Mouse (Mus musculus) liver, embryonic 12.5 days (tissue): ENCODE data around the gene Zmym4. TPM values are rescaled to one million over a fixed set of nuclear protein-coding genes. Genes with fewer than 3 reads are reported as not detected.
"Not testable (repeated sequence)": the region's sequence is repeated elsewhere in the genome, so short reads cannot be mapped to it uniquely, and the experiment has no call there.

ENCODE experiments used
- ATAC-seq: fragments of 200-750 bp; cut with Nextera tagmentation; 2 replicates; pipeline ENCODE4 v1.8.0; 2017; ENCODE audit warnings: moderate number of reproducible peaks, mild to moderate bottlenecking, moderate library complexity
- H3K27ac ChIP-seq: fragments of 300-500 bp; sonication (generic); 2 replicates; pipeline ENCODE4 v1.5.1; 2016; ENCODE audit warnings: mild to moderate bottlenecking
- H3K27me3 ChIP-seq: fragments of 300-500 bp; sonication (generic); replicated peaks from 2 replicates; pipeline ENCODE4 v1.6.1; 2016; ENCODE audit warnings: mild to moderate bottlenecking, moderate library complexity
- H3K36me3 ChIP-seq: fragments of 300-500 bp; sonication (generic); 2 replicates; pipeline ENCODE4 v1.6.1; 2016; ENCODE audit warnings: mild to moderate bottlenecking, moderate library complexity
- H3K4me1 ChIP-seq: fragments of 300-500 bp; sonication (generic); 2 replicates; pipeline ENCODE4 v1.6.1; 2016
- H3K4me2 ChIP-seq: fragments of 300-500 bp; sonication (generic); 2 replicates; pipeline ENCODE4 v1.6.1; 2016; ENCODE audit warnings: mild to moderate bottlenecking, moderate library complexity
- H3K4me3 ChIP-seq: fragments of 300-500 bp; sonication (generic); 2 replicates; pipeline ENCODE4 v1.5.1; 2016; ENCODE audit warnings: mild to moderate bottlenecking, moderate library complexity
- H3K9ac ChIP-seq: fragments of 300-500 bp; sonication (generic); 2 replicates; pipeline ENCODE4 v1.6.1; 2016; ENCODE audit warnings: mild to moderate bottlenecking, moderate library complexity
- H3K9me3 ChIP-seq: fragments of 300-500 bp; sonication (generic); replicated peaks from 2 replicates; pipeline ENCODE4 v1.6.1; 2016; ENCODE audit warnings: mild to moderate bottlenecking, moderate library complexity
- WGBS: fragments of 180-500 bp; shearing (Covaris S2); methylation state at CpG from one replicate; pipeline ENCODE4 v1.1.7; 2016; ENCODE audit not compliant: insufficient replicate concordance; 5-methylcytosine and 5-hydroxymethylcytosine counted together
- polyA plus RNA-seq: library from polyadenylated mRNA; unstranded; fragments of >200 nt; fragmentation: Nextera tagmentation; extraction: Ambion mirVana; gene quantifications from 2 replicates; pipeline ENCODE4 v1.2.1, GENCODE M21; 2016

Gene Zmym4
- polyA plus RNA-seq, 1 experiment from 2014 or later, result 8.1 TPM

- not testable (repeated sequence) for H3K4me3 ChIP-seq, H3K36me3 ChIP-seq, H3K4me1 ChIP-seq, H3K27ac ChIP-seq, ATAC-seq, H3K9me3 ChIP-seq, H3K9ac ChIP-seq, H3K4me2 ChIP-seq, H3K27me3 ChIP-seq
- WGBS, result 72% methylated on average over 12 of the region's 13 CpGs
Measured at GRCm38 (mm10) chr4:126983736-126984525, 16.0 kb upstream of the Zmym4 start.

GRCm38 (mm10) chr4:126983321-126983720 lies 15.4 kb upstream of the Zmym4 start:
- Histone ChIP-seq H3K9ac (no peak overlapping the region), H3K4me1 (no peaks in the 10 kb centered on the region), H3K27ac (no peak overlapping the region), H3K4me3 (no peak overlapping the region), H3K9me3 (no peaks in the 10 kb centered on the region), H3K27me3 (no peaks in the 10 kb centered on the region), H3K36me3 (no peaks in the 10 kb centered on the region), H3K4me2 (no peak overlapping the region)
- no peak for ATAC-seq
- 63% methylated on average over 3 of the region's 3 CpGs for WGBS

- no peak overlapping the region for H3K27ac ChIP-seq
- no peak overlapping the region for H3K4me2 ChIP-seq
- no peaks in the 10 kb centered on the region for H3K36me3 ChIP-seq
- no peak overlapping the region for H3K9ac ChIP-seq
- H3K27me3 ChIP-seq, result no peaks in the 10 kb centered on the region
- WGBS, result 61% methylated on average over 3 of the region's 3 CpGs
- no peaks in the 10 kb centered on the region for H3K9me3 ChIP-seq
- no peaks in the 10 kb centered on the region for H3K4me1 ChIP-seq
- ATAC-seq, result no peak
- no peak overlapping the region for H3K4me3 ChIP-seq
Measured at GRCm38 (mm10) chr4:126978706-126979105, 10.8 kb upstream of the Zmym4 start.

GRCm38 (mm10) chr4:126977467-126977866 lies 9.5 kb upstream of the Zmym4 start:
- H3K27me3 ChIP-seq, result 0 out of 2 replicates have a peak, but pooled peaks cover 4% of the 10 kb centered on the region
- H3K4me2 ChIP-seq, result no peak overlapping the region
- H3K4me1 ChIP-seq, result no peaks in the 10 kb centered on the region
- no peak overlapping the region for H3K9ac ChIP-seq
- no peak for ATAC-seq
- H3K4me3 ChIP-seq, result no peak overlapping the region
- no peak overlapping the region for H3K27ac ChIP-seq
- no peaks in the 10 kb centered on the region for H3K9me3 ChIP-seq
- H3K36me3 ChIP-seq, result no peaks in the 10 kb centered on the region

- Histone ChIP-seq H3K36me3 (no peaks in the 10 kb centered on the region), H3K4me3 (peak overlapping the region; percentile 98), H3K27me3 (0 out of 2 replicates have a peak, but pooled peaks cover 2% of the 10 kb centered on the region), H3K27ac (peak overlapping the region; percentile 91), H3K4me1 (peaks cover 17% of the 10 kb centered on the region), H3K4me2 (peak overlapping the region; percentile 90), H3K9me3 (no peaks in the 10 kb centered on the region), H3K9ac (peak overlapping the region; percentile 98)
- WGBS, result under 1% methylated on average over 24 of the region's 53 CpGs
- ATAC-seq, result peak; percentile 24; the same call in 1 of the 2 replicates
Measured at GRCm38 (mm10) chr4:126967241-126967863, 583 bp downstream of the Zmym4 start.

GRCm38 (mm10) chr4:126958682-126959081 lies 9.3 kb downstream of the Zmym4 start:
- Histone ChIP-seq H3K27ac (no peak overlapping the region), H3K9me3 (no peaks in the 10 kb centered on the region), H3K36me3 (peaks cover 8% of the 10 kb centered on the region; the same call in 1 of the 2 replicates), H3K27me3 (no peaks in the 10 kb centered on the region), H3K4me3 (no peak overlapping the region), H3K9ac (no peak overlapping the region), H3K4me2 (no peak overlapping the region), H3K4me1 (peaks cover 22% of the 10 kb centered on the region)
- no peak for ATAC-seq

GRCm38 (mm10) chr4:126958261-126958660 lies 9.7 kb downstream of the Zmym4 start:
- Histone ChIP-seq H3K4me2 (no peak overlapping the region), H3K4me3 (no peak overlapping the region), H3K27ac (no peak overlapping the region), H3K4me1 (peaks cover 22% of the 10 kb centered on the region), H3K36me3 (peaks cover 8% of the 10 kb centered on the region; the same call in 1 of the 2 replicates), H3K27me3 (no peaks in the 10 kb centered on the region), H3K9me3 (no peaks in the 10 kb centered on the region), H3K9ac (no peak overlapping the region)
- ATAC-seq, result no peak
- 62% methylated on average over 2 of the region's 2 CpGs for WGBS

- Histone ChIP-seq H3K4me1 (peaks cover 22% of the 10 kb centered on the region), H3K9me3 (no peaks in the 10 kb centered on the region), H3K27me3 (no peaks in the 10 kb centered on the region), H3K27ac (no peak overlapping the region), H3K4me3 (no peak overlapping the region), H3K36me3 (peaks cover 8% of the 10 kb centered on the region; the same call in 1 of the 2 replicates), H3K4me2 (no peak overlapping the region), H3K9ac (no peak overlapping the region)
- ATAC-seq, result 0 out of 2 replicates have a peak, but pooled peaks have one; percentile 40
- 77% methylated on average over 3 of the region's 3 CpGs for WGBS
Measured at GRCm38 (mm10) chr4:126957434-126957833, 10.5 kb downstream of the Zmym4 start.

GRCm38 (mm10) chr4:126950801-126951200 lies 17.1 kb downstream of the Zmym4 start:
- not testable (repeated sequence) for H3K4me1 ChIP-seq, ATAC-seq, H3K4me2 ChIP-seq, H3K27ac ChIP-seq, H3K9me3 ChIP-seq, H3K9ac ChIP-seq, H3K27me3 ChIP-seq, H3K36me3 ChIP-seq, H3K4me3 ChIP-seq
- WGBS, result 73% methylated on average over 4 of the region's 4 CpGs

- H3K36me3 ChIP-seq, result peaks cover 24% of the 10 kb centered on the region; the same call in 1 of the 2 replicates
- no peaks in the 10 kb centered on the region for H3K27me3 ChIP-seq
- no peak overlapping the region for H3K27ac ChIP-seq
- ATAC-seq, result no peak
- H3K4me3 ChIP-seq, result no peak overlapping the region
- H3K4me1 ChIP-seq, result no peaks in the 10 kb centered on the region
- no peak overlapping the region for H3K4me2 ChIP-seq
- no peaks in the 10 kb centered on the region for H3K9me3 ChIP-seq
- no peak overlapping the region for H3K9ac ChIP-seq
- WGBS, result 75% methylated on average over 3 of the region's 3 CpGs
Measured at GRCm38 (mm10) chr4:126943421-126943820, 24.5 kb downstream of the Zmym4 start.

- Histone ChIP-seq H3K27me3 (no peaks in the 10 kb centered on the region), H3K4me2 (no peak overlapping the region), H3K4me3 (no peak overlapping the region), H3K9me3 (no peaks in the 10 kb centered on the region), H3K36me3 (peaks cover 28% of the 10 kb centered on the region; the same call in 1 of the 2 replicates), H3K9ac (no peak overlapping the region), H3K27ac (no peak overlapping the region), H3K4me1 (no peaks in the 10 kb centered on the region)
- 80% methylated on average over 3 of the region's 3 CpGs for WGBS
- no peak for ATAC-seq
Measured at GRCm38 (mm10) chr4:126942846-126943245, 25.1 kb downstream of the Zmym4 start.

GRCm38 (mm10) chr4:126927701-126928100 lies 40.2 kb downstream of the Zmym4 start:
- WGBS, result 87% methylated on average over 1 of the region's 1 CpGs
- no peak for ATAC-seq
- no peak overlapping the region for H3K4me3 ChIP-seq
- no peaks in the 10 kb centered on the region for H3K4me1 ChIP-seq
- no peaks in the 10 kb centered on the region for H3K9me3 ChIP-seq
- H3K9ac ChIP-seq, result no peak overlapping the region
- peaks cover 20% of the 10 kb centered on the region for H3K36me3 ChIP-seq
- no peak overlapping the region for H3K4me2 ChIP-seq
- no peaks in the 10 kb centered on the region for H3K27me3 ChIP-seq
- no peak overlapping the region for H3K27ac ChIP-seq
